Mouse (Mus musculus): ENCODE data around the gene Tstd1.

- TF ChIP-seq POLR2A (IDR thresholded peaks at IDR 0.05; ENCODE audit: low read depth, low read length): no peak
- no peak for TF ChIP-seq CTCF (IDR thresholded peaks at IDR 0.05; ENCODE audit: extremely low read depth, insufficient read length, insufficient replicate concordance, low read depth, low read length)
These were observed 47.2 kb downstream of the Tstd1 start for GRCm38 (mm10) chr1:171465749-171466412.

Measured in small intestine, adult 2 months (tissue).